Mouse (Mus musculus) hindbrain, embryonic 12.5 days (tissue): ENCODE measurements around the gene Ecel1. TPM values are rescaled to one million over a fixed set of nuclear protein-coding genes. Genes with fewer than 3 reads are reported as not detected.

ENCODE experiments used
- ATAC-seq: fragments of 200-750 bp; cut with Nextera tagmentation; 2 replicates; pipeline ENCODE4 v1.8.0; 2017; ENCODE audit warnings: moderate TSS enrichment; ENCODE audit not compliant: low FRiP score
- H3K27ac ChIP-seq: fragments of 300-500 bp; sonication (generic); 2 replicates; pipeline ENCODE4 v1.5.1; 2016; ENCODE audit warnings: mild to moderate bottlenecking
- H3K27me3 ChIP-seq: fragments of 300-500 bp; sonication (generic); 2 replicates; pipeline ENCODE4 v1.6.1; 2016; ENCODE audit warnings: mild to moderate bottlenecking
- H3K36me3 ChIP-seq: fragments of 300-500 bp; sonication (generic); 2 replicates; pipeline ENCODE4 v1.6.1; 2016; ENCODE audit warnings: mild to moderate bottlenecking
- H3K4me1 ChIP-seq: fragments of 300-500 bp; sonication (generic); 2 replicates; pipeline ENCODE4 v1.6.1; 2016
- H3K4me2 ChIP-seq: fragments of 300-500 bp; sonication (generic); replicated peaks from 2 replicates; pipeline ENCODE4 v1.6.1; 2016; ENCODE audit warnings: mild to moderate bottlenecking
- H3K4me3 ChIP-seq: fragments of 300-500 bp; sonication (generic); 2 replicates; pipeline ENCODE4 v1.5.1; 2016; ENCODE audit warnings: mild to moderate bottlenecking
- H3K9ac ChIP-seq: fragments of 300-500 bp; sonication (generic); 2 replicates; pipeline ENCODE4 v1.6.1; 2016; ENCODE audit warnings: mild to moderate bottlenecking, moderate library complexity
- H3K9me3 ChIP-seq: fragments of 300-500 bp; sonication (generic); replicated peaks from 2 replicates; pipeline ENCODE4 v1.6.1; 2016; ENCODE audit warnings: mild to moderate bottlenecking
- WGBS: fragments of 180-500 bp; shearing (Covaris S2); methylation state at CpG from one replicate; pipeline ENCODE4 v1.1.7; 2016; 5-methylcytosine and 5-hydroxymethylcytosine counted together
- polyA plus RNA-seq: library from polyadenylated mRNA; unstranded; fragments of >200 nt; fragmentation: Nextera tagmentation; extraction: Ambion mirVana; gene quantifications from 2 replicates; pipeline ENCODE4 v1.2.1, GENCODE M21; 2016

Gene Ecel1
- polyA plus RNA-seq, 1 experiment from 2014 or later: 29.2 TPM

GRCm38 (mm10) chr1:87124673-87125072 is 31.6 kb downstream of the Ecel1 start, which contains the start of gene Akp3:
Akp3 (plus strand) TSS chr1:87124973.
- H3K9me3 ChIP-seq: no peaks in the 10 kb centered on the region
- H3K9ac ChIP-seq: no peak within 1 kb of the TSS
- H3K27me3 ChIP-seq: peaks cover 41% of the 10 kb centered on the region
- H3K4me3 ChIP-seq: no peak within 1 kb of the TSS
- no peak within 1 kb of the TSS for H3K4me2 ChIP-seq
- no peak for ATAC-seq
- H3K36me3 ChIP-seq: no peaks in the 10 kb centered on the region
- no peak within 1 kb of the TSS for H3K27ac ChIP-seq
- WGBS: 81% methylated on average over 6 of the region's 6 CpGs
- H3K4me1 ChIP-seq: 0 out of 2 replicates have a peak, but pooled peaks cover 6% of the 10 kb centered on the region

GRCm38 (mm10) chr1:87114784-87115183 is 41.5 kb downstream of the Ecel1 start:
- 87% methylated on average over 1 of the region's 1 CpGs for WGBS
- H3K4me2 ChIP-seq: no peak overlapping the region
- no peak overlapping the region for H3K27ac ChIP-seq
- H3K4me1 ChIP-seq: no peaks in the 10 kb centered on the region
- no peak for ATAC-seq
- H3K9me3 ChIP-seq: no peaks in the 10 kb centered on the region
- no peaks in the 10 kb centered on the region for H3K36me3 ChIP-seq
- no peaks in the 10 kb centered on the region for H3K27me3 ChIP-seq
- H3K9ac ChIP-seq: no peak overlapping the region
- no peak overlapping the region for H3K4me3 ChIP-seq

- no peaks in the 10 kb centered on the region for H3K9me3 ChIP-seq
- H3K36me3 ChIP-seq: no peaks in the 10 kb centered on the region
- no peak overlapping the region for H3K4me2 ChIP-seq
- H3K4me3 ChIP-seq: no peak overlapping the region
- no peak overlapping the region for H3K27ac ChIP-seq
- H3K9ac ChIP-seq: no peak overlapping the region
- WGBS: 36% methylated on average over 9 of the region's 9 CpGs
- H3K4me1 ChIP-seq: no peaks in the 10 kb centered on the region
- no peak for ATAC-seq
- H3K27me3 ChIP-seq: no peaks in the 10 kb centered on the region
Observed at GRCm38 (mm10) chr1:87111719-87112354, 44.5 kb downstream of the Ecel1 start.

- no peak for ATAC-seq
- no peak overlapping the region for H3K4me2 ChIP-seq
Observed at GRCm38 (mm10) chr1:87108564-87108963, 47.8 kb downstream of the Ecel1 start.

GRCm38 (mm10) chr1:87106536-87106935 is 49.8 kb downstream of the Ecel1 start:
- WGBS: 76% methylated on average over 8 of the region's 8 CpGs
- ATAC-seq: no peak

More at GRCm38 (mm10) chr1:87108564-87108963, 47.8 kb downstream of the Ecel1 start:
- H3K36me3 ChIP-seq: no peaks in the 10 kb centered on the region
- H3K9ac ChIP-seq: no peak overlapping the region
- no peak overlapping the region for H3K27ac ChIP-seq
- H3K4me1 ChIP-seq: no peaks in the 10 kb centered on the region
- H3K9me3 ChIP-seq: no peaks in the 10 kb centered on the region
- WGBS: 87% methylated on average over 4 of the region's 4 CpGs
- H3K4me3 ChIP-seq: no peak overlapping the region
- no peaks in the 10 kb centered on the region for H3K27me3 ChIP-seq

GRCm38 (mm10) chr1:87103936-87104335 is 52.4 kb downstream of the Ecel1 start:
- Histone ChIP-seq H3K4me3 (no peak overlapping the region), H3K4me1 (no peaks in the 10 kb centered on the region), H3K27ac (no peak overlapping the region), H3K27me3 (peaks cover 10% of the 10 kb centered on the region), H3K9ac (no peak overlapping the region), H3K9me3 (no peaks in the 10 kb centered on the region), H3K4me2 (no peak overlapping the region), H3K36me3 (no peaks in the 10 kb centered on the region)
- WGBS: 75% methylated on average over 1 of the region's 1 CpGs
- no peak for ATAC-seq

More at GRCm38 (mm10) chr1:87106536-87106935, 49.8 kb downstream of the Ecel1 start:
- H3K27me3 ChIP-seq: no peaks in the 10 kb centered on the region
- no peaks in the 10 kb centered on the region for H3K9me3 ChIP-seq
- H3K4me2 ChIP-seq: no peak overlapping the region
- H3K4me3 ChIP-seq: no peak overlapping the region
- H3K9ac ChIP-seq: no peak overlapping the region
- no peaks in the 10 kb centered on the region for H3K4me1 ChIP-seq
- H3K27ac ChIP-seq: no peak overlapping the region
- no peaks in the 10 kb centered on the region for H3K36me3 ChIP-seq

- H3K36me3 ChIP-seq: no peaks in the 10 kb centered on the region
- 88% methylated on average over 3 of the region's 3 CpGs for WGBS
Observed at GRCm38 (mm10) chr1:87102114-87102513, 54.2 kb downstream of the Ecel1 start.

GRCm38 (mm10) chr1:87101411-87101810 is 54.9 kb downstream of the Ecel1 start, which contains the start of gene Alpi:
Alpi (minus strand) TSS chr1:87101606.
- no peak for ATAC-seq
- no peak within 1 kb of the TSS for H3K27ac ChIP-seq
- H3K4me2 ChIP-seq: no peak within 1 kb of the TSS
- no peak within 1 kb of the TSS for H3K9ac ChIP-seq
- WGBS: 95% methylated on average over 1 of the region's 1 CpGs
- H3K9me3 ChIP-seq: no peaks in the 10 kb centered on the region
- no peaks in the 10 kb centered on the region for H3K4me1 ChIP-seq
- H3K36me3 ChIP-seq: no peaks in the 10 kb centered on the region
- peaks cover 13% of the 10 kb centered on the region for H3K27me3 ChIP-seq
- H3K4me3 ChIP-seq: no peak within 1 kb of the TSS

More at GRCm38 (mm10) chr1:87102114-87102513, 54.2 kb downstream of the Ecel1 start:
- Histone ChIP-seq H3K4me2 (no peak overlapping the region), H3K4me3 (no peak overlapping the region), H3K9me3 (no peaks in the 10 kb centered on the region), H3K27me3 (peaks cover 13% of the 10 kb centered on the region), H3K4me1 (no peaks in the 10 kb centered on the region), H3K27ac (no peak overlapping the region), H3K9ac (no peak overlapping the region)
- ATAC-seq: no peak

GRCm38 (mm10) chr1:87098358-87098975 is 57.9 kb downstream of the Ecel1 start:
- peak; percentile 74; the same call in 1 of the 2 replicates for ATAC-seq
- H3K4me3 ChIP-seq: no peak overlapping the region
- no peaks in the 10 kb centered on the region for H3K9me3 ChIP-seq
- peaks cover 13% of the 10 kb centered on the region for H3K27me3 ChIP-seq
- H3K4me1 ChIP-seq: no peaks in the 10 kb centered on the region
- WGBS: 12% methylated on average over 30 of the region's 30 CpGs
- H3K36me3 ChIP-seq: no peaks in the 10 kb centered on the region
- peak overlapping the region; percentile 32 for H3K4me2 ChIP-seq
- no peak overlapping the region for H3K27ac ChIP-seq
- no peak overlapping the region for H3K9ac ChIP-seq

Other genes starting within 250 kb of the Ecel1 start
- gene Alppl2, start 66.6 kb downstream of the Ecel1 start, polyA plus RNA-seq: not detected in 2 replicates
- gene Alpi, start 54.9 kb downstream of the Ecel1 start, polyA plus RNA-seq: not detected in 2 replicates
- not detected in 2 replicates for gene Akp3, start 31.5 kb downstream of the Ecel1 start, polyA plus RNA-seq
- gene Prss56, start 26.8 kb upstream of the Ecel1 start, polyA plus RNA-seq: 3.6 and 9.3 TPM in 2 replicates
- gene Chrnd, start 34.1 kb upstream of the Ecel1 start, polyA plus RNA-seq: 0.14 and 0.64 TPM in 2 replicates
- 0.90 and 3.0 TPM in 2 replicates for gene Chrng, start 48.1 kb upstream of the Ecel1 start, polyA plus RNA-seq
- 148 and 150 TPM in 2 replicates for gene Eif4e2, start 57.4 kb upstream of the Ecel1 start, polyA plus RNA-seq
- gene Efhd1, start 107.8 kb upstream of the Ecel1 start, polyA plus RNA-seq: 0.40 TPM in 2 replicates
- gene Gigyf2, start 170.5 kb upstream of the Ecel1 start, polyA plus RNA-seq: 66.4 and 68.0 TPM in 2 replicates
- 11.8 and 12.0 TPM in 2 replicates for gene Kcnj13, start 238.2 kb upstream of the Ecel1 start, polyA plus RNA-seq